Mouse (Mus musculus) ES-E14 (cell line): ENCODE measurements around the gene Nod2. TPM values are rescaled to one million over a fixed set of nuclear protein-coding genes. Genes with fewer than 3 reads are reported as not detected.

Source experiments
- DNase-seq: peaks from one replicate; pipeline ENCODE4 v3.0.0-alpha.2; 2013; ENCODE audit warnings: low read depth, low spot score
- H3K27ac ChIP-seq: 2 replicates; pipeline ENCODE4 v1.5.1; 2012; ENCODE audit warnings: low read depth, mild to moderate bottlenecking, low read length, moderate library complexity, mixed read lengths; ENCODE audit not compliant: poor library complexity, insufficient read depth, severe bottlenecking
- H3K36me3 ChIP-seq: 2 replicates; pipeline ENCODE4 v1.6.1; 2012; ENCODE audit warnings: mild to moderate bottlenecking, low read length, moderate library complexity, mixed read lengths; ENCODE audit not compliant: control insufficient read depth, poor library complexity, insufficient read depth, severe bottlenecking
- H3K4me1 ChIP-seq, 2 experiments: fragments of 150-350 bp in 1 of 2; sonication (generic) in 1 of 2; 2 replicates each; pipeline ENCODE4 v1.6.1; 2012; ENCODE audit warnings: low read length in 2 of 2, mild to moderate bottlenecking in 1 of 2, mixed read lengths in 1 of 2; ENCODE audit not compliant: control insufficient read depth in 2 of 2, insufficient read depth in 2 of 2, poor library complexity in 1 of 2
- H3K4me3 ChIP-seq, 2 experiments: fragments of 150-350 bp in 1 of 2; sonication (generic) in 1 of 2; 2 replicates each; pipeline ENCODE4 v1.5.1; 2012; ENCODE audit warnings: low read length in 2 of 2, low read depth in 1 of 2, mild to moderate bottlenecking in 1 of 2, mixed read lengths in 1 of 2; ENCODE audit not compliant: insufficient read depth in 1 of 2, poor library complexity in 1 of 2, severe bottlenecking in 1 of 2
- H3K9ac ChIP-seq: 2 replicates; pipeline ENCODE4 v1.6.1; 2012; ENCODE audit warnings: low read depth, mild to moderate bottlenecking, low read length, mixed read lengths; ENCODE audit not compliant: poor library complexity, insufficient read depth, severe bottlenecking
- H3K9me3 ChIP-seq: fragments of 150-350 bp; sonication (generic); 2 replicates; pipeline ENCODE4 v1.6.1; 2012; ENCODE audit warnings: low read depth, mild to moderate bottlenecking, low read length; ENCODE audit not compliant: control insufficient read depth, insufficient read depth
- CHD2 ChIP-seq: IDR thresholded peaks from 2 replicates; pipeline ENCODE4 v1.6.1; 2014; ENCODE audit warnings: mild to moderate bottlenecking, low read depth, low read length, inconsistent platforms
- HCFC1 ChIP-seq: IDR thresholded peaks from 2 replicates; pipeline ENCODE4 v1.6.1; 2012; ENCODE audit warnings: low read length, inconsistent platforms, borderline replicate concordance; ENCODE audit not compliant: insufficient read depth
- MAFK ChIP-seq: IDR thresholded peaks from 2 replicates; pipeline ENCODE4 v1.6.1; 2014; ENCODE audit warnings: mild to moderate bottlenecking, low read depth, low read length, inconsistent platforms; ENCODE audit not compliant: insufficient read depth
- ZC3H11A ChIP-seq: IDR thresholded peaks from 2 replicates; pipeline ENCODE4 v1.6.1; 2012; ENCODE audit warnings: low read depth, mild to moderate bottlenecking, inconsistent platforms, low read length, borderline replicate concordance
- ZNF384 ChIP-seq: IDR thresholded peaks from 2 replicates; pipeline ENCODE4 v1.6.1; 2012; ENCODE audit warnings: low read depth, low read length, inconsistent platforms
- in situ Hi-C, 2 experiments: fragments of 600-800 bp; cut with MboI; formaldehyde crosslinking; loops; one replicate each; pipeline ENCODE4 v1.15.1; 2025; ENCODE audit warnings: low sequenced_read_pairs in 2 of 2, inconsistent platforms in 1 of 2; ENCODE audit not compliant: unreplicated experiment in 2 of 2
- total RNA-seq: library from RNA; depleted of rRNA; stranded (reverse); fragments of 300-350 nt; gene quantifications from 2 replicates; pipeline ENCODE4 v1.2.3, GENCODE M21; 2012; rRNA removed

The Nod2 gene
- total RNA-seq, 1 experiment: 0.40 TPM

- peak; percentile 1 for DNase-seq
- Histone ChIP-seq H3K4me1 (no peaks in the 10 kb centered on the region), H3K36me3 (no peaks in the 10 kb centered on the region), H3K27ac (no peak overlapping the region), H3K9me3 (no peaks in the 10 kb centered on the region), H3K9ac (no peak overlapping the region), H3K4me3 (no peak overlapping the region)
- in situ Hi-C loops: no loop called here
- TF ChIP-seq MAFK: no peak
- no peak for TF ChIP-seq ZNF384
- TF ChIP-seq HCFC1: no peak
- TF ChIP-seq ZC3H11A: no peak; the same call in 1 of the 2 replicates
- TF ChIP-seq CHD2: no peak
Observed at GRCm38 (mm10) chr8:88701611-88702010, 54.5 kb downstream of the Nod2 start.

GRCm38 (mm10) chr8:88702816-88703215, 55.7 kb downstream of the Nod2 start:
- in situ Hi-C loops: no loop called here
- Histone ChIP-seq H3K27ac (no peak overlapping the region), H3K9me3 (no peaks in the 10 kb centered on the region), H3K9ac (no peak overlapping the region), H3K36me3 (no peaks in the 10 kb centered on the region), H3K4me3 (no peak overlapping the region), H3K4me1 (no peaks in the 10 kb centered on the region)
- TF ChIP-seq ZNF384 (no peak), CHD2 (no peak), HCFC1 (no peak), MAFK (no peak), ZC3H11A (no peak)
- DNase-seq: no peak

GRCm38 (mm10) chr8:88723256-88723963, 76.3 kb downstream of the Nod2 start:
- in situ Hi-C loops: no loop called here
- Histone ChIP-seq H3K36me3 (no peaks in the 10 kb centered on the region), H3K4me1 (no peaks in the 10 kb centered on the region), H3K9ac (no peak overlapping the region), H3K4me3 (no peak overlapping the region), H3K9me3 (no peaks in the 10 kb centered on the region), H3K27ac (no peak overlapping the region)
- no peak for TF ChIP-seq HCFC1
- DNase-seq: no peak

Other genes starting within 250 kb of the Nod2 start
- 1.0 and 1.8 TPM in 2 replicates for gene Nkd1, start 126.0 kb upstream of the Nod2 start, total RNA-seq
- gene Snx20, start 11.2 kb upstream of the Nod2 start, total RNA-seq: 1.4 and 1.6 TPM in 2 replicates
- gene Cyld, start 49.7 kb downstream of the Nod2 start, total RNA-seq: 6.0 and 9.1 TPM in 2 replicates